In genomic region chr19:29385822-29386221, GRCm38 (mm10) we compare ENCODE assay signal across 35 mouse cellular contexts. TPM values are rescaled to one million over a fixed set of nuclear protein-coding genes. Genes with fewer than 3 reads are reported as not detected.
DNase-seq lines count a peak whose midpoint lies in the region; ATAC-seq and TF ChIP-seq lines count a peak whose summit lies in the region.
"Had no signal": no experiment of that assay in that cellular context is flagged by ENCODE, and none has a peak within 500 bp of the region (broad histone marks: within the 10 kb centered on the region; RNA-seq: fewer than 3 reads in every experiment).

No protein-coding gene starts in this region.

- in situ Hi-C loops in CH12.LX (cut with MboI; ENCODE audit: low pct_ligation_motif_present, low pct_unique_long_range_greater_than_20kb, low sequenced_read_pairs) = no loop called here

- H3K4me2 ChIP-seq in forebrain, postnatal 0 days (ENCODE audit: low read depth) = no peak overlapping the region
- H3K4me2 ChIP-seq in forebrain, embryonic 14.5 days (ENCODE audit: low read length) = no peak overlapping the region
- H3K4me2 ChIP-seq in midbrain, embryonic 14.5 days (ENCODE audit: low read length) = no peak overlapping the region
- no peak overlapping the region for H3K4me2 ChIP-seq in midbrain, embryonic 11.5 days
- no peak overlapping the region for H3K4me2 ChIP-seq in CH12.LX (ENCODE audit: insufficient read depth, low read depth, poor library complexity, severe bottlenecking)
- H3K4me2 ChIP-seq: forebrain, embryonic 12.5 days; heart, embryonic 13.5 days; hindbrain, embryonic 13.5 days had no signal

- no peaks in the 10 kb centered on the region for H3K27me3 ChIP-seq in forebrain, postnatal 0 days (ENCODE audit: insufficient read depth, low read length)
- no peaks in the 10 kb centered on the region for H3K27me3 ChIP-seq in forebrain, embryonic 14.5 days (replicated peaks; ENCODE audit: control insufficient read depth, insufficient read depth, low read length)
- no peaks in the 10 kb centered on the region for H3K27me3 ChIP-seq in midbrain, embryonic 14.5 days (ENCODE audit: control insufficient read depth, insufficient read depth, low read length)
- no peaks in the 10 kb centered on the region for H3K27me3 ChIP-seq in midbrain, embryonic 11.5 days (ENCODE audit: control insufficient read depth, insufficient read depth, low read length)
- H3K27me3 ChIP-seq in CH12.LX (replicated peaks) = no peaks in the 10 kb centered on the region
- H3K27me3 ChIP-seq: forebrain, embryonic 12.5 days; heart, embryonic 13.5 days; hindbrain, embryonic 13.5 days had no signal

- H3K9ac ChIP-seq in forebrain, postnatal 0 days = no peak overlapping the region
- H3K9ac ChIP-seq in forebrain, embryonic 14.5 days (ENCODE audit: low read length) = no peak overlapping the region
- no peak overlapping the region for H3K9ac ChIP-seq in midbrain, embryonic 14.5 days (replicated peaks; ENCODE audit: low read length)
- no peak overlapping the region for H3K9ac ChIP-seq in midbrain, embryonic 11.5 days (ENCODE audit: low read length)
- H3K9ac ChIP-seq in CH12.LX (ENCODE audit: insufficient read depth, low read depth) = no peak overlapping the region
- H3K9ac ChIP-seq: forebrain, embryonic 12.5 days; heart, embryonic 13.5 days; hindbrain, embryonic 13.5 days had no signal

- H3K4me3 ChIP-seq in forebrain, postnatal 0 days (ENCODE audit: low read depth, low read length) = no peak overlapping the region
- no peak overlapping the region for H3K4me3 ChIP-seq in forebrain, embryonic 14.5 days (ENCODE audit: low read depth, low read length)
- H3K4me3 ChIP-seq in midbrain, embryonic 14.5 days (replicated peaks; ENCODE audit: low read depth, low read length) = no peak overlapping the region
- no peak overlapping the region for H3K4me3 ChIP-seq in midbrain, embryonic 11.5 days (ENCODE audit: low read depth, low read length)
- H3K4me3 ChIP-seq in CH12.LX (replicated peaks in 1 of 3; ENCODE audit: low read depth in 2 of 3, low read length in 2 of 3, poor library complexity in 1 of 3) = no peak overlapping the region
- H3K4me3 ChIP-seq: forebrain, embryonic 12.5 days; heart, embryonic 13.5 days; hindbrain, embryonic 13.5 days had no signal

- no peaks in the 10 kb centered on the region for H3K36me3 ChIP-seq in forebrain, postnatal 0 days (ENCODE audit: insufficient read depth)
- H3K36me3 ChIP-seq in forebrain, embryonic 14.5 days (ENCODE audit: control insufficient read depth, insufficient read depth, low read length) = no peaks in the 10 kb centered on the region
- H3K36me3 ChIP-seq in midbrain, embryonic 14.5 days (ENCODE audit: control insufficient read depth, insufficient read depth, low read length) = no peaks in the 10 kb centered on the region
- no peaks in the 10 kb centered on the region for H3K36me3 ChIP-seq in midbrain, embryonic 11.5 days (ENCODE audit: control insufficient read depth, insufficient read depth, low read length)
- peaks cover 52 to 61% of the 10 kb centered on the region in 2 experiments for H3K36me3 ChIP-seq in CH12.LX (replicated peaks in 1 of 2; ENCODE audit: control insufficient read depth in 1 of 2, insufficient read depth in 1 of 2, low read length in 1 of 2)
- H3K36me3 ChIP-seq: forebrain, embryonic 12.5 days; heart, embryonic 13.5 days; hindbrain, embryonic 13.5 days had no signal

- dilution Hi-C loops in CH12.LX (cut with MboI; ENCODE audit: extremely low pct_ligation_motif_present, extremely low pct_unique_long_range_greater_than_20kb, low sequenced_read_pairs) = no loop called here

- H3K79me2 ChIP-seq in CH12.LX (replicated peaks; ENCODE audit: control insufficient read depth, extremely low read depth, insufficient read depth, poor library complexity, severe bottlenecking) = no peaks in the 10 kb centered on the region

- no peak overlapping the region for H3K27ac ChIP-seq in forebrain, postnatal 0 days (ENCODE audit: low read depth, low read length)
- H3K27ac ChIP-seq in forebrain, embryonic 14.5 days (ENCODE audit: low read depth, low read length) = no peak overlapping the region
- no peak overlapping the region for H3K27ac ChIP-seq in midbrain, embryonic 14.5 days (replicated peaks; ENCODE audit: low read depth, low read length)
- no peak overlapping the region for H3K27ac ChIP-seq in midbrain, embryonic 11.5 days (ENCODE audit: low read depth, low read length)
- H3K27ac ChIP-seq in CH12.LX (ENCODE audit: insufficient read depth, low read depth) = peak overlapping the region; percentile 95
- H3K27ac ChIP-seq: forebrain, embryonic 12.5 days; heart, embryonic 13.5 days; hindbrain, embryonic 13.5 days had no signal

- TF ChIP-seq CTCF in forebrain, postnatal 0 days (IDR thresholded peaks at IDR 0.05; ENCODE audit: low read depth) = no peak
- no peak for TF ChIP-seq CTCF in CH12.LX (conservative IDR thresholded peaks at IDR 0.05 in 1 of 2, IDR thresholded peaks at IDR 0.05 in 1 of 2; ENCODE audit: low read depth in 2 of 2, low read length in 2 of 2)

- TF ChIP-seq POLR2A in CH12.LX (IDR thresholded peaks at IDR 0.05; ENCODE audit: low read depth, low read length) = no peak

- H3K4me1 ChIP-seq in forebrain, postnatal 0 days (ENCODE audit: insufficient read depth) = no peaks in the 10 kb centered on the region
- no peaks in the 10 kb centered on the region for H3K4me1 ChIP-seq in forebrain, embryonic 14.5 days (ENCODE audit: control insufficient read depth, insufficient read depth, low read length)
- H3K4me1 ChIP-seq in midbrain, embryonic 14.5 days (ENCODE audit: control insufficient read depth, insufficient read depth, low read length) = no peaks in the 10 kb centered on the region
- no peaks in the 10 kb centered on the region for H3K4me1 ChIP-seq in midbrain, embryonic 11.5 days (ENCODE audit: control insufficient read depth, insufficient read depth, low read length)
- peaks cover 26 to 64% of the 10 kb centered on the region in 2 experiments for H3K4me1 ChIP-seq in CH12.LX (ENCODE audit: control insufficient read depth in 1 of 2, insufficient read depth in 2 of 2)
- H3K4me1 ChIP-seq: forebrain, embryonic 12.5 days; heart, embryonic 13.5 days; hindbrain, embryonic 13.5 days had no signal

- TF ChIP-seq RAD21 in CH12.LX (IDR thresholded peaks at IDR 0.05; ENCODE audit: low read depth, low read length) = no peak

- peak; percentile 54; the same call in 1 of the 2 replicates for ATAC-seq in forebrain, postnatal 0 days
- ATAC-seq in forebrain, embryonic 14.5 days = no peak
- no peak for ATAC-seq in midbrain, embryonic 14.5 days (ENCODE audit: low FRiP score, low TSS enrichment)
- ATAC-seq in midbrain, embryonic 11.5 days (ENCODE audit: low FRiP score) = no peak
- ATAC-seq: forebrain, embryonic 16.5 days; hindbrain, embryonic 16.5 days; inflammation-experienced regulatory T-cells, adult 6 months; intestine, embryonic 16.5 days had no signal

- H3K9me3 ChIP-seq in forebrain, postnatal 0 days (ENCODE audit: low read length) = no peaks in the 10 kb centered on the region
- H3K9me3 ChIP-seq in forebrain, embryonic 14.5 days (replicated peaks; ENCODE audit: control insufficient read depth, low read length) = no peaks in the 10 kb centered on the region
- no peaks in the 10 kb centered on the region for H3K9me3 ChIP-seq in midbrain, embryonic 14.5 days (ENCODE audit: control insufficient read depth, low read length)
- H3K9me3 ChIP-seq in midbrain, embryonic 11.5 days (ENCODE audit: control insufficient read depth, low read length) = no peaks in the 10 kb centered on the region
- no peaks in the 10 kb centered on the region for H3K9me3 ChIP-seq in CH12.LX (replicated peaks; ENCODE audit: low read length)
- H3K9me3 ChIP-seq: forebrain, embryonic 12.5 days; heart, embryonic 13.5 days; hindbrain, embryonic 13.5 days had no signal

- no peak for DNase-seq in forebrain, postnatal 0 days
- DNase-seq in forebrain, embryonic 14.5 days (ENCODE audit: low spot score) = no peak
- peak; percentile 50 for DNase-seq in midbrain, embryonic 14.5 days
- DNase-seq in midbrain, embryonic 11.5 days (ENCODE audit: low spot score, missing footprints) = no peak
- DNase-seq in CH12.LX (ENCODE audit: extremely low read depth) (no peak), R1 (ENCODE audit: low read depth, low spot score) (peak; percentile 43)
- no peak for DNase-seq in lung, postnatal 36 days
- DNase-seq in natural killer cell, adult 2 months (ENCODE audit: low spot score in 2 of 2) = no peak
- DNase-seq: adrenal gland, postnatal 10 days; adrenal gland, postnatal 36 days; B cell, adult 2 months; cerebellum, adult 11-12 months; cerebellum, adult 8-10 months; cerebellum, postnatal 10 days; cerebellum, postnatal 36 days; embryo, embryonic 11 days; gastrocnemius, postnatal 25 days; heart, adult 18-20 months; heart, postnatal 14 days; kidney, adult 18-20 months had no signal

- 80% methylated on average over 4 of the region's 4 CpGs for WGBS in forebrain, postnatal 0 days
- WGBS in forebrain, embryonic 14.5 days = 87% methylated on average over 4 of the region's 4 CpGs
- WGBS in midbrain, embryonic 14.5 days = 84% methylated on average over 4 of the region's 4 CpGs
- WGBS in midbrain, embryonic 11.5 days = 84% methylated on average over 4 of the region's 4 CpGs

- TF ChIP-seq EP300 in CH12.LX (IDR thresholded peaks at IDR 0.05; ENCODE audit: low read length) = no peak

RNA-seq across cellular contexts. Expression of gene Cd274, which starts 18.6 kb away (rescaled TPM):
- total RNA-seq in forebrain, postnatal 0 days (2014; rRNA removed) = 1.2 and 2.0 TPM in 2 replicates
- 0.42 and 0.79 TPM in 2 replicates for polyA plus RNA-seq in forebrain, postnatal 0 days (2015; fragmentation: Nextera tagmentation; extraction: Ambion mirVana)
- 0.46 and 0.74 TPM in 2 replicates for polyA plus RNA-seq in forebrain, embryonic 14.5 days (2014; fragmentation: Nextera tagmentation; extraction: Ambion mirVana)
- 0.36 and 0.66 TPM in 2 replicates for polyA plus RNA-seq in midbrain, embryonic 14.5 days (2014; fragmentation: Nextera tagmentation; extraction: Ambion mirVana)
- polyA plus RNA-seq in midbrain, embryonic 11.5 days (2014; fragmentation: Nextera tagmentation; extraction: Ambion mirVana) = 0.34 and 0.77 TPM in 2 replicates
- 4.7 and 6.7 TPM in 2 replicates for total RNA-seq in CH12.LX (2012; rRNA removed)
- total RNA-seq in CH12.LX (2014; rRNA removed) = 7.4 and 8.6 TPM in 2 replicates
- 14.7 and 15.9 TPM in 2 replicates for polyA plus RNA-seq in CH12.LX (2012; ENCODE audit: insufficient read length, low read depth)

RNA-seq across cellular contexts. Expression of gene Plgrkt, which starts 18.6 kb away (rescaled TPM):
- 45.5 and 57.6 TPM in 2 replicates for total RNA-seq in forebrain, postnatal 0 days (2014; rRNA removed)
- 85.6 and 105 TPM in 2 replicates for polyA plus RNA-seq in forebrain, postnatal 0 days (2015; fragmentation: Nextera tagmentation; extraction: Ambion mirVana)
- 109 TPM in 2 replicates for polyA plus RNA-seq in forebrain, embryonic 14.5 days (2014; fragmentation: Nextera tagmentation; extraction: Ambion mirVana)
- 97.2 and 102 TPM in 2 replicates for polyA plus RNA-seq in midbrain, embryonic 14.5 days (2014; fragmentation: Nextera tagmentation; extraction: Ambion mirVana)
- 60.4 and 68.1 TPM in 2 replicates for polyA plus RNA-seq in midbrain, embryonic 11.5 days (2014; fragmentation: Nextera tagmentation; extraction: Ambion mirVana)
- total RNA-seq in CH12.LX (2012; rRNA removed) (27.7 and 31.3 TPM in 2 replicates), CH12.LX (2014; rRNA removed) (27.9 and 33.0 TPM in 2 replicates)
- polyA plus RNA-seq in CH12.LX (2012; ENCODE audit: insufficient read length, low read depth) = 38.3 and 40.6 TPM in 2 replicates

RNA-seq across cellular contexts. Expression of gene Pdcd1lg2, which starts 24.9 kb away (rescaled TPM):
- total RNA-seq in forebrain, postnatal 0 days (2014; rRNA removed) = 0.15 and 0.19 TPM in 2 replicates
- not detected in 2 replicates for polyA plus RNA-seq in forebrain, postnatal 0 days (2015; fragmentation: Nextera tagmentation; extraction: Ambion mirVana)
- polyA plus RNA-seq in forebrain, embryonic 14.5 days (2014; fragmentation: Nextera tagmentation; extraction: Ambion mirVana) = not detected in 2 replicates
- 0.12 TPM in 1 of 2 replicates, not detected in the other for polyA plus RNA-seq in midbrain, embryonic 14.5 days (2014; fragmentation: Nextera tagmentation; extraction: Ambion mirVana)
- polyA plus RNA-seq in midbrain, embryonic 11.5 days (2014; fragmentation: Nextera tagmentation; extraction: Ambion mirVana) = not detected in 2 replicates
- total RNA-seq in CH12.LX (2012; rRNA removed) (1.6 and 1.7 TPM in 2 replicates), CH12.LX (2014; rRNA removed) (1.4 and 2.4 TPM in 2 replicates)
- 4.6 and 5.5 TPM in 2 replicates for polyA plus RNA-seq in CH12.LX (2012; ENCODE audit: insufficient read length, low read depth)
- total RNA-seq: adrenal gland, adult 18-20 months; adrenal gland, postnatal 10 days; adrenal gland, postnatal 36 days; gastrocnemius, adult 8-10 months; gastrocnemius, postnatal 25 days; heart, postnatal 14 days had no signal
- polyA plus RNA-seq: cortical plate, adult 2 months; embryonic facial prominence, embryonic 11.5 days; embryonic facial prominence, embryonic 14.5 days; forebrain, embryonic 16.5 days; gonadal fat pad, adult 2 months; heart, embryonic 13.5 days; hindbrain, embryonic 13.5 days had no signal

RNA-seq across cellular contexts. Expression of gene Rln1, which starts 51.4 kb away (rescaled TPM):
- total RNA-seq in forebrain, postnatal 0 days (2014; rRNA removed) = 7.2 and 14.3 TPM in 2 replicates
- polyA plus RNA-seq in forebrain, postnatal 0 days (2015; fragmentation: Nextera tagmentation; extraction: Ambion mirVana) = 7.1 and 9.1 TPM in 2 replicates
- 3.9 and 4.0 TPM in 2 replicates for polyA plus RNA-seq in forebrain, embryonic 14.5 days (2014; fragmentation: Nextera tagmentation; extraction: Ambion mirVana)
- 2.7 and 3.3 TPM in 2 replicates for polyA plus RNA-seq in midbrain, embryonic 14.5 days (2014; fragmentation: Nextera tagmentation; extraction: Ambion mirVana)
- 0.77 and 0.82 TPM in 2 replicates for polyA plus RNA-seq in midbrain, embryonic 11.5 days (2014; fragmentation: Nextera tagmentation; extraction: Ambion mirVana)
- total RNA-seq in CH12.LX (2012; rRNA removed) = not detected in 2 replicates
- not detected in 2 replicates for total RNA-seq in CH12.LX (2014; rRNA removed)
- not detected in 2 replicates for polyA plus RNA-seq in CH12.LX (2012; ENCODE audit: insufficient read length, low read depth)
- total RNA-seq: adrenal gland, adult 18-20 months; adrenal gland, postnatal 10 days; adrenal gland, postnatal 36 days; gastrocnemius, adult 8-10 months; gastrocnemius, postnatal 25 days; heart, adult 18-20 months; heart, postnatal 14 days; hematopoietic stem cell, adult 5-6 weeks had no signal
- polyA plus RNA-seq: gonadal fat pad, adult 2 months; heart, embryonic 16.5 days; inflammation-experienced regulatory T-cells, adult 6 months; intestine, embryonic 16.5 days had no signal

Comparison
In these comparisons a context has a peak if more than half of its experiments do, and no peak if none do; other contexts are left out.
1. DNase-seq: peak in midbrain, embryonic 14.5 days (single experiment) and R1 (single experiment); none in forebrain, postnatal 0 days (single experiment), forebrain, embryonic 14.5 days (single experiment), midbrain, embryonic 11.5 days (single experiment), CH12.LX (single experiment), lung, postnatal 36 days (single experiment) and natural killer cell, adult 2 months (0 of 2).